8 mouse cellular contexts compared by ENCODE assay signal in genomic region chr3:51195321-51195720, GRCm38 (mm10). TPM values are rescaled to one million over a fixed set of nuclear protein-coding genes. Genes with fewer than 3 reads are reported as not detected.
DNase-seq lines count a peak whose midpoint lies in the region; ATAC-seq and TF ChIP-seq lines count a peak whose summit lies in the region.

No protein-coding gene starts in this region.

- H3K9ac ChIP-seq in embryonic facial prominence, embryonic 14.5 days (ENCODE audit: low read depth, low read length): no peak overlapping the region
- no peak overlapping the region for H3K9ac ChIP-seq in heart, embryonic 11.5 days (ENCODE audit: low read depth, low read length)

- no peaks in the 10 kb centered on the region for H3K36me3 ChIP-seq in embryonic facial prominence, embryonic 14.5 days (ENCODE audit: control insufficient read depth, insufficient read depth, low read length)
- no peaks in the 10 kb centered on the region for H3K36me3 ChIP-seq in heart, embryonic 11.5 days (ENCODE audit: control insufficient read depth, insufficient read depth, low read length)

- H3K4me1 ChIP-seq in lung, adult 2 months (ENCODE audit: control insufficient read depth, insufficient read depth, low read length): peaks cover 3% of the 10 kb centered on the region; the same call in 1 of the 2 replicates
- H3K4me1 ChIP-seq in embryonic facial prominence, embryonic 14.5 days (ENCODE audit: control insufficient read depth, insufficient read depth, low read length): peaks cover 10% of the 10 kb centered on the region; the same call in 1 of the 2 replicates
- H3K4me1 ChIP-seq in heart, embryonic 11.5 days (ENCODE audit: control insufficient read depth, insufficient read depth, low read length): 0 out of 2 replicates have a peak, but pooled peaks cover 3% of the 10 kb centered on the region

- ATAC-seq in embryonic facial prominence, embryonic 14.5 days (ENCODE audit: low read depth): peak; percentile 66
- ATAC-seq in heart, embryonic 11.5 days (replicated peaks; ENCODE audit: insufficient number of reproducible peaks, low FRiP score, low TSS enrichment): no peak; the same call in 1 of the 2 replicates

- H3K4me3 ChIP-seq in lung, adult 2 months (replicated peaks; ENCODE audit: extremely low read depth, low read depth, low read length): no peak overlapping the region
- peak overlapping the region; percentile 9; the same call in 1 of the 2 replicates for H3K4me3 ChIP-seq in embryonic facial prominence, embryonic 14.5 days (ENCODE audit: low read depth, low read length)
- H3K4me3 ChIP-seq in heart, embryonic 11.5 days (ENCODE audit: low read depth, low read length): peak overlapping the region; percentile 38

- TF ChIP-seq CTCF in lung, adult 2 months (IDR thresholded peaks at IDR 0.05; ENCODE audit: insufficient read depth, low read length): no peak

- DNase-seq in lung, adult 18-20 months: peak; percentile 66 to 67
- no peak for DNase-seq in lung, adult 2 months
- peak; percentile 78 for DNase-seq in embryonic facial prominence, embryonic 14.5 days (ENCODE audit: low spot score)
- DNase-seq in layer of hippocampus, adult 8-10 months (ENCODE audit: low spot score in 2 of 2): peak; percentile 80 to 82
- DNase-seq in lung, postnatal 10 days: peak; percentile 63
- DNase-seq in right cerebral cortex, postnatal 10 days (ENCODE audit: low spot score in 2 of 2): peak; percentile 79 to 86
- no peak for DNase-seq in cerebellum, adult 9-10 months

- WGBS in lung, adult 2 months: 19% methylated on average over 8 of the region's 8 CpGs
- WGBS in embryonic facial prominence, embryonic 14.5 days: 37% methylated on average over 8 of the region's 8 CpGs
- WGBS in heart, embryonic 11.5 days (ENCODE audit: insufficient replicate concordance): 17% methylated on average over 8 of the region's 8 CpGs

- H3K4me2 ChIP-seq in embryonic facial prominence, embryonic 14.5 days (ENCODE audit: low read depth, low read length): peak overlapping the region; percentile 21
- H3K4me2 ChIP-seq in heart, embryonic 11.5 days: peak overlapping the region; percentile 69

- no peaks in the 10 kb centered on the region for H3K9me3 ChIP-seq in embryonic facial prominence, embryonic 14.5 days (ENCODE audit: control insufficient read depth, low read length)
- H3K9me3 ChIP-seq in heart, embryonic 11.5 days (replicated peaks; ENCODE audit: control insufficient read depth, low read length): no peaks in the 10 kb centered on the region

- no peak for TF ChIP-seq POLR2A in lung, adult 2 months (IDR thresholded peaks at IDR 0.05; ENCODE audit: borderline replicate concordance, extremely low read depth, low read depth, low read length)

- no peaks in the 10 kb centered on the region for H3K27me3 ChIP-seq in embryonic facial prominence, embryonic 14.5 days (replicated peaks; ENCODE audit: control insufficient read depth, insufficient read depth, low read length)
- H3K27me3 ChIP-seq in heart, embryonic 11.5 days (ENCODE audit: control insufficient read depth, insufficient read depth, low read length): no peaks in the 10 kb centered on the region

- H3K27ac ChIP-seq in embryonic facial prominence, embryonic 14.5 days (replicated peaks; ENCODE audit: low read depth, low read length): no peak overlapping the region; the same call in 1 of the 2 replicates
- H3K27ac ChIP-seq in heart, embryonic 11.5 days (ENCODE audit: low read depth, low read length): 0 out of 2 replicates have a peak overlapping the region, but pooled peaks have one; percentile 10

RNA-seq across cellular contexts. Expression of gene Noct, which starts 28.9 kb away (rescaled TPM):
- 8.2 and 9.9 TPM in 2 replicates for polyA plus RNA-seq in lung, adult 2 months (2012; rRNA removed)
- polyA plus RNA-seq in embryonic facial prominence, embryonic 14.5 days (2014; fragmentation: Nextera tagmentation; extraction: Ambion mirVana): 9.4 and 10.0 TPM in 2 replicates
- 10.4 and 12.2 TPM in 2 replicates for polyA plus RNA-seq in heart, embryonic 11.5 days (2014; fragmentation: Nextera tagmentation; extraction: Ambion mirVana)
- total RNA-seq in layer of hippocampus, adult 8-10 months (2022): 10 to 100 TPM; 51.9 to 55.4 (median 52.9) TPM

Comparison
In these comparisons a context has a peak if more than half of its experiments do, and no peak if none do; other contexts are left out.
1. DNase-seq: peak in lung, adult 18-20 months (2 of 2), embryonic facial prominence, embryonic 14.5 days (single experiment), layer of hippocampus, adult 8-10 months (2 of 2), lung, postnatal 10 days (single experiment) and right cerebral cortex, postnatal 10 days (2 of 2); none in lung, adult 2 months (single experiment) and cerebellum, adult 9-10 months (single experiment).